Mouse (Mus musculus) midbrain, embryonic 14.5 days (tissue): Measurements from ENCODE around the gene Exoc6b. TPM values are rescaled to one million over a fixed set of nuclear protein-coding genes. Genes with fewer than 3 reads are reported as not detected.
A peak's percentile ranks its signal among the peaks of the same experiment; 100 is the strongest.

Source experiments
- ATAC-seq: fragments of 200-750 bp; cut with Nextera tagmentation; 2 replicates; pipeline ENCODE4 v1.8.0; 2017; ENCODE audit warnings: moderate number of reproducible peaks, moderate library complexity; ENCODE audit not compliant: low FRiP score, low TSS enrichment
- DNase-seq: peaks from one replicate; pipeline ENCODE4 v3.0.0-alpha.2; 2015
- H3K27ac ChIP-seq: fragments of 300-500 bp; sonication (generic); replicated peaks from 2 replicates; pipeline ENCODE4 v1.5.1; 2014; ENCODE audit warnings: mild to moderate bottlenecking, low read depth, low read length, moderate library complexity
- H3K27me3 ChIP-seq: fragments of 300-500 bp; sonication (generic); 2 replicates; pipeline ENCODE4 v1.6.1; 2014; ENCODE audit warnings: low read length, control low read depth, mixed read lengths; ENCODE audit not compliant: control insufficient read depth, insufficient read depth
- H3K36me3 ChIP-seq: fragments of 300-500 bp; sonication (generic); 2 replicates; pipeline ENCODE4 v1.6.1; 2014; ENCODE audit warnings: low read length, control low read depth; ENCODE audit not compliant: control insufficient read depth, insufficient read depth
- H3K4me1 ChIP-seq: fragments of 300-500 bp; sonication (generic); 2 replicates; pipeline ENCODE4 v1.6.1; 2014; ENCODE audit warnings: mild to moderate bottlenecking, antibody characterized with exemption, low read length, control low read depth; ENCODE audit not compliant: control insufficient read depth, insufficient read depth
- H3K4me2 ChIP-seq: fragments of 300-500 bp; sonication (generic); 2 replicates; pipeline ENCODE4 v1.6.1; 2014; ENCODE audit warnings: mild to moderate bottlenecking, low read length, moderate library complexity
- H3K4me3 ChIP-seq: fragments of 300-500 bp; sonication (generic); replicated peaks from 2 replicates; pipeline ENCODE4 v1.5.1; 2014; ENCODE audit warnings: low read depth, low read length
- H3K9ac ChIP-seq: fragments of 300-500 bp; sonication (generic); replicated peaks from 2 replicates; pipeline ENCODE4 v1.6.1; 2014; ENCODE audit warnings: mild to moderate bottlenecking, low read length, moderate library complexity
- H3K9me3 ChIP-seq: fragments of 300-500 bp; sonication (generic); 2 replicates; pipeline ENCODE4 v1.6.1; 2016; ENCODE audit warnings: low read length, control low read depth, mixed read lengths; ENCODE audit not compliant: control insufficient read depth
- WGBS: fragments of 180-500 bp; shearing (Covaris S2); extraction: QIAGEN DNeasy Blood & Tissue Kit; methylation state at CpG from one replicate; pipeline ENCODE4 v1.1.7; 2014; 5-methylcytosine and 5-hydroxymethylcytosine counted together
- polyA plus RNA-seq: library from polyadenylated mRNA; unstranded; fragments of >200 nt; fragmentation: Nextera tagmentation; extraction: Ambion mirVana; gene quantifications from 2 replicates; pipeline ENCODE4 v1.2.1, GENCODE M21; 2014

Exoc6b gene
- polyA plus RNA-seq, 1 experiment from 2014 or later: 64.9 TPM

- H3K36me3 ChIP-seq: no peaks in the 10 kb centered on the region
- no peak for ATAC-seq
- no peaks in the 10 kb centered on the region for H3K27me3 ChIP-seq
- WGBS: 52% methylated on average over 2 of the region's 2 CpGs
- H3K9me3 ChIP-seq: no peaks in the 10 kb centered on the region
- no peak for DNase-seq
- H3K9ac ChIP-seq: no peak overlapping the region
- no peak overlapping the region for H3K4me3 ChIP-seq
- H3K4me2 ChIP-seq: no peak overlapping the region
- peaks cover 4% of the 10 kb centered on the region; the same call in 1 of the 2 replicates for H3K4me1 ChIP-seq
- no peak overlapping the region for H3K27ac ChIP-seq
Measured at GRCm38 (mm10) chr6:84959520-84959919, 109.8 kb downstream of the Exoc6b start.

- WGBS: 83% methylated on average over 1 of the region's 1 CpGs
- DNase-seq (no peak), ATAC-seq (no peak)
- Histone ChIP-seq H3K4me1 (no peaks in the 10 kb centered on the region), H3K9me3 (no peaks in the 10 kb centered on the region), H3K4me3 (no peak overlapping the region), H3K27me3 (no peaks in the 10 kb centered on the region), H3K4me2 (no peak overlapping the region), H3K27ac (no peak overlapping the region), H3K36me3 (no peaks in the 10 kb centered on the region), H3K9ac (no peak overlapping the region)
Measured at GRCm38 (mm10) chr6:84951621-84952020, 117.7 kb downstream of the Exoc6b start.

- no peak overlapping the region for H3K9ac ChIP-seq
- no peaks in the 10 kb centered on the region for H3K9me3 ChIP-seq
- H3K27ac ChIP-seq: no peak overlapping the region
- 65% methylated on average over 3 of the region's 3 CpGs for WGBS
- no peaks in the 10 kb centered on the region for H3K36me3 ChIP-seq
- no peaks in the 10 kb centered on the region for H3K27me3 ChIP-seq
- ATAC-seq (no peak), DNase-seq (peak; percentile 13)
- H3K4me2 ChIP-seq: no peak overlapping the region
- H3K4me3 ChIP-seq: no peak overlapping the region
- H3K4me1 ChIP-seq: no peaks in the 10 kb centered on the region
Measured at GRCm38 (mm10) chr6:84946569-84946968, 122.7 kb downstream of the Exoc6b start.

- no peak overlapping the region for H3K9ac ChIP-seq
- ATAC-seq (no peak), DNase-seq (no peak)
- no peak overlapping the region for H3K27ac ChIP-seq
- H3K36me3 ChIP-seq: no peaks in the 10 kb centered on the region
- H3K4me3 ChIP-seq: no peak overlapping the region
- WGBS: 90% methylated on average over 2 of the region's 2 CpGs
- H3K9me3 ChIP-seq: no peaks in the 10 kb centered on the region
- no peak overlapping the region for H3K4me2 ChIP-seq
- no peaks in the 10 kb centered on the region for H3K27me3 ChIP-seq
- no peaks in the 10 kb centered on the region for H3K4me1 ChIP-seq
Measured at GRCm38 (mm10) chr6:84946106-84946505, 123.2 kb downstream of the Exoc6b start.

GRCm38 (mm10) chr6:84932953-84933921 is 136.1 kb downstream of the Exoc6b start:
- DNase-seq: no peak

GRCm38 (mm10) chr6:84931051-84931450 is 138.3 kb downstream of the Exoc6b start:
- H3K4me2 ChIP-seq: no peak overlapping the region
- peak; percentile 17 for DNase-seq
- no peaks in the 10 kb centered on the region for H3K27me3 ChIP-seq
- ATAC-seq: no peak
- no peaks in the 10 kb centered on the region for H3K4me1 ChIP-seq
- no peaks in the 10 kb centered on the region for H3K9me3 ChIP-seq
- no peak overlapping the region for H3K27ac ChIP-seq
- 38% methylated on average over 1 of the region's 1 CpGs for WGBS
- no peak overlapping the region for H3K4me3 ChIP-seq
- H3K36me3 ChIP-seq: no peaks in the 10 kb centered on the region
- no peak overlapping the region for H3K9ac ChIP-seq

More at GRCm38 (mm10) chr6:84932953-84933921, 136.1 kb downstream of the Exoc6b start:
- H3K4me2 ChIP-seq: no peak overlapping the region
- H3K4me3 ChIP-seq: no peak overlapping the region
- H3K9ac ChIP-seq: no peak overlapping the region
- no peak overlapping the region for H3K27ac ChIP-seq
- 78% methylated on average over 11 of the region's 11 CpGs for WGBS
- no peaks in the 10 kb centered on the region for H3K36me3 ChIP-seq
- H3K9me3 ChIP-seq: no peaks in the 10 kb centered on the region
- no peak for ATAC-seq
- H3K27me3 ChIP-seq: no peaks in the 10 kb centered on the region
- no peaks in the 10 kb centered on the region for H3K4me1 ChIP-seq

GRCm38 (mm10) chr6:84926066-84926465 is 143.2 kb downstream of the Exoc6b start:
- no peak overlapping the region for H3K4me2 ChIP-seq
- no peak overlapping the region for H3K4me3 ChIP-seq
- H3K9me3 ChIP-seq: no peaks in the 10 kb centered on the region
- no peak overlapping the region for H3K9ac ChIP-seq
- DNase-seq (peak; percentile 65), ATAC-seq (no peak)
- 71% methylated on average over 3 of the region's 3 CpGs for WGBS
- peaks cover 16% of the 10 kb centered on the region for H3K4me1 ChIP-seq
- H3K36me3 ChIP-seq: no peaks in the 10 kb centered on the region
- H3K27me3 ChIP-seq: no peaks in the 10 kb centered on the region
- H3K27ac ChIP-seq: no peak overlapping the region

GRCm38 (mm10) chr6:84923760-84924221 is 145.5 kb downstream of the Exoc6b start:
- H3K27ac ChIP-seq: peak overlapping the region; percentile 70
- DNase-seq (peak; percentile 64), ATAC-seq (no peak; the same call in 1 of the 2 replicates)
- no peaks in the 10 kb centered on the region for H3K36me3 ChIP-seq
- H3K9ac ChIP-seq: no peak overlapping the region; the same call in 1 of the 2 replicates
- H3K4me2 ChIP-seq: peak overlapping the region; percentile 38
- H3K27me3 ChIP-seq: no peaks in the 10 kb centered on the region
- WGBS: 6% methylated on average over 12 of the region's 12 CpGs
- H3K4me3 ChIP-seq: no peak overlapping the region
- H3K4me1 ChIP-seq: peaks cover 16% of the 10 kb centered on the region
- no peaks in the 10 kb centered on the region for H3K9me3 ChIP-seq

- DNase-seq: peak; percentile 58
- Histone ChIP-seq H3K9ac (no peak overlapping the region), H3K4me1 (no peaks in the 10 kb centered on the region), H3K27me3 (no peaks in the 10 kb centered on the region), H3K4me2 (no peak overlapping the region), H3K27ac (no peak overlapping the region), H3K9me3 (no peaks in the 10 kb centered on the region), H3K36me3 (no peaks in the 10 kb centered on the region), H3K4me3 (no peak overlapping the region)
- ATAC-seq: no peak
- 25% methylated on average over 2 of the region's 2 CpGs for WGBS
Measured at GRCm38 (mm10) chr6:84916291-84916690, 153.0 kb downstream of the Exoc6b start.
